Mouse (Mus musculus) cortical plate, adult 2 months (tissue): ENCODE data around the gene Yy2. TPM values are rescaled to one million over a fixed set of nuclear protein-coding genes. Genes with fewer than 3 reads are reported as not detected.

Experiments
- H3K27ac ChIP-seq: fragments of 200-500 bp; 2 replicates; pipeline ENCODE4 v1.5.1; 2012; ENCODE audit warnings: low read length, control low read depth, inconsistent platforms; ENCODE audit not compliant: insufficient read depth
- H3K4me1 ChIP-seq: fragments of 200-500 bp; 2 replicates; pipeline ENCODE4 v1.6.1; 2011; ENCODE audit warnings: low read length; ENCODE audit not compliant: control insufficient read depth, insufficient read depth
- H3K4me3 ChIP-seq: fragments of 200-500 bp; 2 replicates; pipeline ENCODE4 v1.5.1; 2011; ENCODE audit warnings: mild to moderate bottlenecking, low read length, control low read depth; ENCODE audit not compliant: insufficient read depth
- CTCF ChIP-seq: fragments of 200-500 bp; IDR thresholded peaks from 2 replicates; pipeline ENCODE4 v1.5.1; 2011; ENCODE audit warnings: mild to moderate bottlenecking, control low read depth, low read length; ENCODE audit not compliant: insufficient read depth; ENCODE audit errors: extremely low read depth
- POLR2A ChIP-seq: fragments of 200-500 bp; IDR thresholded peaks from 2 replicates; pipeline ENCODE4 v1.6.1; 2011; ENCODE audit warnings: mild to moderate bottlenecking, low read length, control low read depth; ENCODE audit not compliant: insufficient read depth; ENCODE audit errors: extremely low read depth
- polyA plus RNA-seq: library from polyadenylated mRNA; depleted of rRNA; stranded (reverse); fragments of >200 nt; gene quantifications from 2 replicates; pipeline ENCODE4 v1.2.3, GENCODE M21; 2012; rRNA removed

The Yy2 gene
- polyA plus RNA-seq, 1 experiment: not detected

- no peaks in the 10 kb centered on the region for H3K4me1 ChIP-seq
- H3K4me3 ChIP-seq: no peak overlapping the region
- TF ChIP-seq CTCF (no peak), POLR2A (no peak)
- no peak overlapping the region for H3K27ac ChIP-seq
Observed at GRCm38 (mm10) chrX:157586397-157586796, 17.6 kb upstream of the Yy2 start.

DNA sequence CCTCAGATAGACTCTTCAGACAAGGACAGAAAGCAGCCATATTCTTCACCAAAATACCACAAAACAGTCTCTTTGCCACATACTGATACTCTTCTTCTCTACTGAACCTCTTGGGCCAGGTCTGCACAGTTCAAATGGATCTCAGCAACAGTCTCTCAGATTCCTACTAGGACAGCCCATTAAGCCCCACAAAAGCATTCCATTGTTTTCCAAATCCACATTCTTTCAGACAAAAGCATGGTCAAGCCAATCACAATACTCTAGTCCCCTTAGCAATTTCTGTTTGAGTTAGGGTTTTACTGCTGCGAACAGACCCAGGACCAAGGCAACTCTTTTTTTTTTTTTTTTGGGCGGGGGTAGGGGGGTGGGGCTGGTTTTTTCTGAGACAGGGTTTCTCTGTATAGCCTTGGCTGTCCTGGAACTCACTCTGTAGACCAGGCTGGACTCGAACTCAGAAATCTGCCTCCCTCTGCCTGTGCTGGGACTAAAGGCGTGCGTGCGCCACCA lies 10.4 kb upstream of the Yy2 start:
- Histone ChIP-seq H3K27ac (no peak overlapping the region), H3K4me3 (no peak overlapping the region), H3K4me1 (no peaks in the 10 kb centered on the region)
- no peak for TF ChIP-seq CTCF
- no peak for TF ChIP-seq POLR2A

DNA sequence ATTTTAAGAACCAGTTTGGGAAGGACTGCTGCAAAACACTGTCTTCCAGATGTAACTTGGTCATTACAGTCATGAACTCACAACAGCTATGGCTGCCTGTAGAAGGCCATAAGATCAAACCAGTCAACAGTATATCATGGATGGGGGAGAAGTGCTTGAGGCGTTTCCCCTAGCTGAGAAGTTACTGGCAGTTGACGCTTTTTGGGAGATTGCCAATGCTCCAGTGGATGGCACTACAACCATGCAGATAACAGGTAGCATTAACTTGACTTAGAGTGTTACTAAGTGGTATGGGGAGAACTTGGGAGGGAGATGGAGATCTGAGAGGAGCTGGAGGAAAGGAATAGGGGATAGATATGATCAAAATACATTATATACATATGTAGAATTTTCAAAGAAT lies 5.9 kb upstream of the Yy2 start:
- no peak overlapping the region for H3K27ac ChIP-seq
- no peak for TF ChIP-seq CTCF
- no peak overlapping the region for H3K4me3 ChIP-seq
- H3K4me1 ChIP-seq: no peaks in the 10 kb centered on the region

GRCm38 (mm10) chrX:157563794-157564193 lies 5.0 kb downstream of the Yy2 start:
- no peak for TF ChIP-seq POLR2A
- TF ChIP-seq CTCF: no peak
- Histone ChIP-seq H3K4me3 (no peak overlapping the region), H3K4me1 (no peaks in the 10 kb centered on the region), H3K27ac (no peak overlapping the region)

DNA sequence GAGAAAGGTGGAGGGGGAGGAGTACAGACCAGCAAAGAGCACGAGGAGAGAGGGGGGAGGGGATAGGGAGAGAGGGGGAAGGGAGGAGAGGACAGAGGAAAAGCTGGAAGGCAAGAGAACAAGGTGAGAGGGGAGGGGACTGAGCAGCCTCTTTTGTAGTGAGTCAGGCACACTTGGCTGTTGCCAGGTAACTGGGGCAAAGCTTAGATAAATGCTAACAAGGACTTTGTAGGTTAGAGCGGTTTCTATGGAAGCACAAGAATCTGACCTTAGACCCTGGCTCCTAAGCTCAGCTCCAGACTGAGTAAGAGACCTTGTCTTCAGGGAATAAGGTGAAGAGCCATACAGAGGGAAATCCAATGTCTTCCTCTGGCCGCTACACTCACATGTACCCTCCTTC lies 21.7 kb downstream of the Yy2 start:
- Histone ChIP-seq H3K27ac (no peak overlapping the region), H3K4me1 (no peaks in the 10 kb centered on the region), H3K4me3 (no peak overlapping the region)
- TF ChIP-seq POLR2A (no peak), CTCF (no peak)

Other genes with a start within 250 kb of the Yy2 start
- 0.21 and 0.42 TPM in 2 replicates for gene Phex, start 153.7 kb downstream of the Yy2 start, polyA plus RNA-seq
- gene Sms, start 76.7 kb downstream of the Yy2 start, polyA plus RNA-seq: 66.2 and 70.1 TPM in 2 replicates
- 25.1 and 26.4 TPM in 2 replicates for gene Mbtps2, start 29.7 kb upstream of the Yy2 start, polyA plus RNA-seq
- not detected in 2 replicates for gene Smpx, start 129.9 kb upstream of the Yy2 start, polyA plus RNA-seq
- gene Klhl34, start 249.4 kb upstream of the Yy2 start, polyA plus RNA-seq: 0.06 and 0.17 TPM in 2 replicates